Mouse (Mus musculus) macrophage (primary cell): ENCODE data around the gene Siglece. TPM values are rescaled to one million over a fixed set of nuclear protein-coding genes. Genes with fewer than 3 reads are reported as not detected.

Experiments
- H3K27ac ChIP-seq: fragments of 350-480 bp; formaldehyde crosslinking; 2 replicates; pipeline ENCODE4 v1.9.0; 2021
- H3K36me3 ChIP-seq: fragments of 350-480 bp; formaldehyde crosslinking; 2 replicates; pipeline ENCODE4 v1.9.0; 2021; ENCODE audit errors: inconsistent target
- H3K4me3 ChIP-seq: fragments of 350-480 bp; formaldehyde crosslinking; 2 replicates; pipeline ENCODE4 v1.9.0; 2021; ENCODE audit errors: inconsistent target
- H3K79me2 ChIP-seq: fragments of 350-480 bp; formaldehyde crosslinking; 2 replicates; pipeline ENCODE4 v1.9.0; 2021; ENCODE audit errors: inconsistent target
- WGBS: methylation state at CpG from one replicate; pipeline ENCODE4 v1.1.7; 2026; ENCODE audit warnings: inconsistent platforms; ENCODE audit not compliant: missing documents; 5-methylcytosine and 5-hydroxymethylcytosine counted together
- polyA plus RNA-seq: library from polyadenylated mRNA; stranded (reverse); fragments of 250-400 nt; gene quantifications from 3 replicates; pipeline ENCODE4 v1.2.4, GENCODE M21; 2018; ENCODE audit warnings: inconsistent platforms

The Siglece gene
- polyA plus RNA-seq, 1 experiment from 2014 or later, result 0.83 TPM

GRCm38 (mm10) chr7:43654519-43654918 lies 5.4 kb downstream of the Siglece start:
- no peaks in the 10 kb centered on the region for H3K79me2 ChIP-seq
- peak overlapping the region; percentile 27; the same call in 1 of the 2 replicates for H3K27ac ChIP-seq
- no peak overlapping the region for H3K4me3 ChIP-seq
- WGBS, result 0% methylated on average over 3 of the region's 3 CpGs
- no peaks in the 10 kb centered on the region for H3K36me3 ChIP-seq

GRCm38 (mm10) chr7:43652683-43653082 lies 7.3 kb downstream of the Siglece start:
- Histone ChIP-seq H3K79me2 (no peaks in the 10 kb centered on the region), H3K27ac (no peak overlapping the region), H3K4me3 (no peak overlapping the region), H3K36me3 (no peaks in the 10 kb centered on the region)
- 89% methylated on average over 6 of the region's 6 CpGs for WGBS

- Histone ChIP-seq H3K27ac (peak overlapping the region; percentile 60), H3K36me3 (no peaks in the 10 kb centered on the region), H3K79me2 (no peaks in the 10 kb centered on the region), H3K4me3 (no peak overlapping the region)
- WGBS, result 53% methylated on average over 15 of the region's 17 CpGs
These were observed 16.8 kb downstream of the Siglece start for GRCm38 (mm10) chr7:43643046-43643652.

DNA sequence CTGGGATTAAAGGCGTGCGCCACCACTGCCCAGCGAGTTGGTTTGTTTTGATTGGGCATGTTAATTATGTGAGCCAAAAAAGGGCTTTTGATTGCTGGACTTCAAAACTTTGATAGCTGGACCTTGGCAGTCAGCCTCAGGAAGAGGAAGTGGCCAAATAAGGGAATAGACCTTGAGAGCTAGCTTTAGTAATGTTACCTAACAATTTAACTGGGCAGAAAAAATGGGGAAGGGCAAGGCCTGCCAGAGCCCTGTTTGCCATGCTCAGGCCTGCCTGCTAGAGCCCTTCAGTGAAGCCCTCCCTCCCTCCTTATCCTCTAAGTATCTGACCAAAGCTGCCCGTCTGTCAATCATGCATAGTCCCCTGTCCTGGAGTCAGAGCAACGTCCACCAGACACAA lies 17.4 kb downstream of the Siglece start:
- H3K36me3 ChIP-seq, result no peaks in the 10 kb centered on the region

DNA sequence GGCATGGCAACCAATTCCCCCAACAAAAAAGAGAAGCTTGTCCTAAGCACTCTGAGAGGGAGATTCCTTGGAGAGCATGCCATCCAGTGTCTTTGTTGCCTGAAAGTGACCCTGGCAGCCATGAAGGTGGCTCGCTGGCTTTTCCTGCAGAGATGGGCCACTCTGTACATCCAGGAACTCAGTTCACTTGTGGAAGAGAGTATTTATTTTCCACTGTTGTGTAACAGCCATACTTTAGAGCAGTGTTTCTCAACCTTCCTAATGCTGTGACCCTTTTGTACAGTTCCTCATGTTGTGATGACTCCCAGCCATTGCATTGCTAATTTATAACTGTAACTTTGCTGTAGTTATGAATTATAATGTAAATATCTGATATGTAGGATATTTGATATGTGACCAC lies 22.8 kb downstream of the Siglece start:
- no peak overlapping the region for H3K4me3 ChIP-seq
- 52% methylated on average over 1 of the region's 1 CpGs for WGBS
- H3K79me2 ChIP-seq, result no peaks in the 10 kb centered on the region
- no peaks in the 10 kb centered on the region for H3K36me3 ChIP-seq
- no peak overlapping the region for H3K27ac ChIP-seq

More for the DNA sequence above, 17.4 kb downstream of the Siglece start:
- Histone ChIP-seq H3K4me3 (no peak overlapping the region), H3K79me2 (no peaks in the 10 kb centered on the region), H3K27ac (peak overlapping the region; percentile 60)
- 59% methylated on average over 5 of the region's 5 CpGs for WGBS

DNA sequence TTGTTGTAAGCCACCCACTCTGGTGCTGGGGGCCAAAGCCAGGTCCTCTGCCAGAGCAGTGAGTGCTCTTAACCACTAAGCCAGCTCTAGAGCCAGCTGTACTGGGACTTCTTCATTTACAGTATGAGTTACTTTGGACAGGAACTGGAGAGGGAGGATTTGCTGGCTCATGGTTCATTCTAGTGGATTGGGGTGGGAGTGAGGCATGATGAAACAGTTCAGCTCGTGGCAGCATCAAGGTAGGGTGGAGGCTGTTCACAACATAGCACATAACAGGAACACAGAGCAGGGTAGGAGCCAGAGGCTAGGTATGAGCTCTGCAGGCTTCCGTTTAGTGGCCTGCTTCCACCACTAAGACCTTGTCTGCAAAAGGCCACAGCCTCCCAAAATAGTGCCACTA lies 23.8 kb downstream of the Siglece start:
- H3K4me3 ChIP-seq, result no peak overlapping the region
- no peaks in the 10 kb centered on the region for H3K79me2 ChIP-seq
- no peaks in the 10 kb centered on the region for H3K36me3 ChIP-seq
- no peak overlapping the region for H3K27ac ChIP-seq
- 38% methylated on average over 2 of the region's 2 CpGs for WGBS

GRCm38 (mm10) chr7:43634500-43634899 lies 25.5 kb downstream of the Siglece start, which contains the start of gene Ceacam18:
Gene Ceacam18, plus strand, starts transcription at chr7:43634707.
- Histone ChIP-seq H3K36me3 (no peaks in the 10 kb centered on the region), H3K4me3 (no peak within 1 kb of the TSS), H3K27ac (no peak within 1 kb of the TSS), H3K79me2 (no peaks in the 10 kb centered on the region)
- WGBS, result 86% methylated on average over 6 of the region's 6 CpGs

GRCm38 (mm10) chr7:43633940-43634339 lies 26.0 kb downstream of the Siglece start:
- Histone ChIP-seq H3K36me3 (no peaks in the 10 kb centered on the region), H3K27ac (no peak overlapping the region), H3K4me3 (no peak overlapping the region), H3K79me2 (no peaks in the 10 kb centered on the region)
- WGBS, result 90% methylated on average over 4 of the region's 4 CpGs

GRCm38 (mm10) chr7:43625794-43626422 lies 34.1 kb downstream of the Siglece start:
- Histone ChIP-seq H3K79me2 (no peaks in the 10 kb centered on the region), H3K4me3 (no peak overlapping the region), H3K36me3 (no peaks in the 10 kb centered on the region), H3K27ac (no peak overlapping the region)
- WGBS, result 86% methylated on average over 8 of the region's 8 CpGs

DNA sequence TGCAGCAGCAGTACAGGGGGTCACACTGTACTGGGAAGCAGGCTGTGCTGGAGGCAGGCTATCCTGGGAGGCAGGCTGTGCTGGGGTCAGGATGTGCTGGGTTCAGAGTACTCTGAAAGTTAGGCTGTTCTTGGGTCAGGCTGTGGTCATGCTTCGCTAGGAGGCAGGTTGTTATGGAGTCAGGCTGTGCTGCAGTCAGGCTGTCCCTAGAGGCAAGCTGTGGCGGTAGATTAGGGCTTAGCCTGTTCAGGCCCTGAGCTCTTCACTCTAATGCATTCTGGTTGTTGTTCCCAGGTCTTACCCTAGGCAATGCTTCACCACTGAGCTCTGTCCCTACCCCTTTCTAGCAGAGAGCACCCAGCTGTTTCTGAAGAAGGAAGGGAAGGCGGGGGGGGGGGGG lies 34.9 kb downstream of the Siglece start:
- no peaks in the 10 kb centered on the region for H3K79me2 ChIP-seq
- no peak overlapping the region for H3K27ac ChIP-seq
- H3K4me3 ChIP-seq, result no peak overlapping the region
- no peaks in the 10 kb centered on the region for H3K36me3 ChIP-seq
- 94% methylated on average over 3 of the region's 3 CpGs for WGBS

DNA sequence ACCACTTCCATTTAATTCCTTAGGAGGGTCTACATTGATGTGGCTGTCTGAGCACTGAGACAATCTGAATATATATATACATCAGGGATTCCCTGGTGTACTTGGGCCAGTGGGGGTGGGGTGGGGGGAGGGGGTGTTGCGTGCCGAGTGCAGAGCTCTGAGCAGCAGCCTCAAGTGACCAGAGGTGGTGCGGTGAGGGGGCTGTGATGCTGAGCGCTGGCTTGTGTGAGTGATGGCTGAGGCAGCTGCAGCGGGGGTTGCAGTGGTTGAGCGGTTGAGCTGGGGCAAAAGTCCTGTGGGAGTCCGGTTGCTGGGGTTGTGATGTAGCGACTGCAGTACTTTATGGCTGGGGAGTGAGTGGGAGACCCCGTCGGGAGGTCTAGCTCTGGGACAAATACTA lies 36.1 kb downstream of the Siglece start:
- WGBS, result 63% methylated on average over 10 of the region's 10 CpGs
- H3K27ac ChIP-seq, result no peak overlapping the region
- H3K79me2 ChIP-seq, result no peaks in the 10 kb centered on the region
- H3K4me3 ChIP-seq, result no peak overlapping the region
- no peaks in the 10 kb centered on the region for H3K36me3 ChIP-seq

- 53% methylated on average over 7 of the region's 7 CpGs for WGBS
- no peaks in the 10 kb centered on the region for H3K36me3 ChIP-seq
- no peaks in the 10 kb centered on the region for H3K79me2 ChIP-seq
These were observed 37.0 kb downstream of the Siglece start for GRCm38 (mm10) chr7:43622927-43623326.

DNA sequence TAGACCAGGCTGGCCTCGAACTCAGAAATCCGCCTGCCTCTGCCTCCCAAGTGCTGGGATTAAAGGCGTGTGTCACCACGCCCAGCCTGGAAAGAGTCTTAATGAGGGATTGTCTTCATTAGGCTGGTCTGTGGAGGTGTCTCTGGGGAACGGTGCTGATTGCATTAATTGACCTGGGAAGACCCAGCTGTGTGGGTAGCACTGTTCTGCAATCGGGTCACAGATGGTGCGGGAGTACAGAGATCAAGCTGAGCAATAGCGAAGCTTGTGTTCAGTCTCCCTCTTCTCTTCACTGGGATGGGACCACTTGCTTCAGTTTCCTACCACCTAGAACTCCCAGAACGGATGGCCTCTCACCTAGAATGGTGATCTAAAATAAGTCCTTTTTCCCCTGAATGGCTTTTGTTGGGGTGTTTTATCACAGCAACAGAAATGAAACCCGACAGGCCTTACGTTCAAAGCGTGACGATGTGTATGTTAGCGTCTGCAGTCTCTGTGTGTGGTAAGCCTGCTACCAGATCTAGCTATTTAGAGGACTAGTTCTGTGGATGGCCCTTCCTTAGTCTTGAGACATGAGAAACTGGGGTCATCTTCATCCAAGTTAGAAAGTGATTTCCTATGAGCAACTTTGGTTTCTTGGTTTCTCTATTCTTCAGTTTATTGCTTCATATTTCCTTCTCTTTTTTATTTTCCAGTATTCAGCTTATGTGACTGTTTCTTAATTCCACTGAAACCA lies 46.0 kb downstream of the Siglece start:
- Histone ChIP-seq H3K4me3 (no peak overlapping the region), H3K36me3 (no peaks in the 10 kb centered on the region), H3K27ac (no peak overlapping the region), H3K79me2 (no peaks in the 10 kb centered on the region)
- 51% methylated on average over 14 of the region's 14 CpGs for WGBS

More at GRCm38 (mm10) chr7:43622927-43623326, 37.0 kb downstream of the Siglece start:
- Histone ChIP-seq H3K4me3 (no peak overlapping the region), H3K27ac (no peak overlapping the region)

DNA sequence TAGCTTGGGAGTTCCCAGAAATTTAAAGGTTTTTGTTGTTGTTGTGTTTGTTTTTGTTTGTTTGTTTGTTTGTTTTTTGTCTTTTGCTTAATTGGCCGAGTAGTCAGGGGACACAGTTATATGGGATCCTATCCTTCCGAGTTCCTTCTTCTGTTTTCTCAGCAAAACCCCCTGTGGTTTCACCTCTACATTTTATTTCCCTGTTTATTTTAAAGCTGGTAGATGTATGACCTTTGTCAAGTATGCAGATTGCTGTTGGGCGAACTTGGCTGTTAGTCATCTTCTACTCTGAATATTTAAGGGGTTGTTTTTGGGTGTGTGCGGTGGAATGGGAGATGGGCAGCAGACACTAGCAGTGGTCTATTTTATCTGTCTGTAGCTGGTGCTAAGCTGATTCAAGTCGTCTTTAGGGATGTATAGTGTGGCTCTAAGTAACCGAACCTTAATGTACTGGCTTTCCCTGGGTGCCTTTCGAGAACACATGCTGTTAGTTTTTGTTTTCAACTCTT lies 51.6 kb downstream of the Siglece start:
- Histone ChIP-seq H3K27ac (no peak overlapping the region), H3K79me2 (no peaks in the 10 kb centered on the region), H3K36me3 (no peaks in the 10 kb centered on the region), H3K4me3 (no peak overlapping the region)
- 69% methylated on average over 7 of the region's 7 CpGs for WGBS

GRCm38 (mm10) chr7:43607743-43608287 lies 52.1 kb downstream of the Siglece start:
- 20% methylated on average over 5 of the region's 5 CpGs for WGBS
- H3K4me3 ChIP-seq, result no peak overlapping the region
- no peaks in the 10 kb centered on the region for H3K36me3 ChIP-seq
- no peak overlapping the region for H3K27ac ChIP-seq
- H3K79me2 ChIP-seq, result no peaks in the 10 kb centered on the region
